Mouse (Mus musculus) intestine, embryonic 16.5 days (tissue): ENCODE measurements at regions not wholly inside any gene's neighbourhood (a gene's known extent, or its start where the extent isn't known, plus 50 kb on each side); places are given as distances from the start of the nearest gene placed in this dataset.

Experiments
- ATAC-seq: fragments of 200-750 bp; cut with Nextera tagmentation; 2 replicates; pipeline ENCODE4 v1.8.0; 2017; ENCODE audit warnings: moderate TSS enrichment, moderate library complexity
- H3K27ac ChIP-seq: fragments of 300-500 bp; sonication (generic); 2 replicates; pipeline ENCODE4 v1.5.1; 2014; ENCODE audit warnings: mild to moderate bottlenecking, low read length
- H3K27me3 ChIP-seq: fragments of 300-500 bp; sonication (generic); replicated peaks from 2 replicates; pipeline ENCODE4 v1.6.1; 2014; ENCODE audit warnings: low read length, control low read depth, mixed read lengths; ENCODE audit not compliant: control insufficient read depth, insufficient read depth
- H3K36me3 ChIP-seq: fragments of 300-500 bp; sonication (generic); 2 replicates; pipeline ENCODE4 v1.6.1; 2014; ENCODE audit warnings: low read length, control low read depth; ENCODE audit not compliant: control insufficient read depth, insufficient read depth
- H3K4me1 ChIP-seq: fragments of 300-500 bp; sonication (generic); 2 replicates; pipeline ENCODE4 v1.6.1; 2014; ENCODE audit warnings: low read length, control low read depth, mixed read lengths; ENCODE audit not compliant: control insufficient read depth, insufficient read depth
- H3K4me2 ChIP-seq: fragments of 300-500 bp; sonication (generic); 2 replicates; pipeline ENCODE4 v1.6.1; 2014; ENCODE audit warnings: low read depth, low read length, control low read depth
- H3K4me3 ChIP-seq: fragments of 300-500 bp; sonication (generic); 2 replicates; pipeline ENCODE4 v1.5.1; 2014; ENCODE audit warnings: mild to moderate bottlenecking, low read length
- H3K9ac ChIP-seq: fragments of 300-500 bp; sonication (generic); 2 replicates; pipeline ENCODE4 v1.6.1; 2014; ENCODE audit warnings: low read depth, low read length
- H3K9me3 ChIP-seq: fragments of 300-500 bp; sonication (generic); 2 replicates; pipeline ENCODE4 v1.6.1; 2016; ENCODE audit warnings: low read length, control low read depth; ENCODE audit not compliant: control insufficient read depth
- WGBS: fragments of 180-500 bp; shearing (Covaris S2); extraction: QIAGEN DNeasy Blood & Tissue Kit; methylation state at CpG from one replicate; pipeline ENCODE4 v1.1.7; 2014; 5-methylcytosine and 5-hydroxymethylcytosine counted together

GRCm38 (mm10) chr3:120217710-120218109, 433.4 kb upstream of the Ptbp2 start:
- no peaks in the 10 kb centered on the region for H3K36me3 ChIP-seq
- 61% methylated on average over 3 of the region's 3 CpGs for WGBS
- no peak overlapping the region for H3K27ac ChIP-seq
- no peak overlapping the region for H3K9ac ChIP-seq
- H3K4me3 ChIP-seq = no peak overlapping the region
- H3K9me3 ChIP-seq = no peaks in the 10 kb centered on the region
- no peaks in the 10 kb centered on the region for H3K27me3 ChIP-seq
- no peak for ATAC-seq
- H3K4me1 ChIP-seq = no peaks in the 10 kb centered on the region
- no peak overlapping the region for H3K4me2 ChIP-seq

GRCm38 (mm10) chr3:120214616-120215250, 430.5 kb upstream of the Ptbp2 start:
- WGBS = 73% methylated on average over 12 of the region's 12 CpGs
- no peaks in the 10 kb centered on the region for H3K4me1 ChIP-seq
- H3K27me3 ChIP-seq = no peaks in the 10 kb centered on the region
- no peaks in the 10 kb centered on the region for H3K36me3 ChIP-seq
- no peak overlapping the region for H3K4me3 ChIP-seq
- no peak overlapping the region for H3K9ac ChIP-seq
- no peak for ATAC-seq
- H3K9me3 ChIP-seq = no peaks in the 10 kb centered on the region
- no peak overlapping the region for H3K4me2 ChIP-seq
- H3K27ac ChIP-seq = no peak overlapping the region

GRCm38 (mm10) chr3:120199403-120199802, 415.1 kb upstream of the Ptbp2 start:
- no peak overlapping the region for H3K4me3 ChIP-seq
- no peaks in the 10 kb centered on the region for H3K36me3 ChIP-seq
- ATAC-seq = no peak
- H3K27me3 ChIP-seq = no peaks in the 10 kb centered on the region
- H3K9ac ChIP-seq = no peak overlapping the region
- no peaks in the 10 kb centered on the region for H3K4me1 ChIP-seq
- WGBS = 93% methylated on average over 2 of the region's 2 CpGs
- H3K4me2 ChIP-seq = no peak overlapping the region
- H3K9me3 ChIP-seq = no peaks in the 10 kb centered on the region
- H3K27ac ChIP-seq = no peak overlapping the region

- no peaks in the 10 kb centered on the region for H3K27me3 ChIP-seq
- ATAC-seq = peak; percentile 62
- no peak overlapping the region for H3K4me3 ChIP-seq
- no peak overlapping the region for H3K27ac ChIP-seq
- no peaks in the 10 kb centered on the region for H3K4me1 ChIP-seq
- 55% methylated on average over 3 of the region's 3 CpGs for WGBS
- H3K36me3 ChIP-seq = no peaks in the 10 kb centered on the region
- H3K9ac ChIP-seq = no peak overlapping the region
- no peaks in the 10 kb centered on the region for H3K9me3 ChIP-seq
- H3K4me2 ChIP-seq = no peak overlapping the region
Measured at GRCm38 (mm10) chr3:120194501-120194900, 410.2 kb upstream of the Ptbp2 start.

- Histone ChIP-seq H3K27ac (no peak overlapping the region), H3K9me3 (no peaks in the 10 kb centered on the region), H3K27me3 (no peaks in the 10 kb centered on the region), H3K9ac (no peak overlapping the region), H3K36me3 (no peaks in the 10 kb centered on the region), H3K4me3 (no peak overlapping the region), H3K4me2 (no peak overlapping the region), H3K4me1 (no peaks in the 10 kb centered on the region)
- 41% methylated on average over 15 of the region's 15 CpGs for WGBS
- ATAC-seq = 0 out of 2 replicates have a peak, but pooled peaks have one; percentile 26
Measured at GRCm38 (mm10) chr3:120192439-120193326, 408.4 kb upstream of the Ptbp2 start.

GRCm38 (mm10) chr3:120189606-120190005, 405.3 kb upstream of the Ptbp2 start:
- Histone ChIP-seq H3K27me3 (no peaks in the 10 kb centered on the region), H3K27ac (no peak overlapping the region), H3K9ac (no peak overlapping the region), H3K36me3 (no peaks in the 10 kb centered on the region), H3K4me1 (no peaks in the 10 kb centered on the region), H3K4me2 (no peak overlapping the region), H3K4me3 (no peak overlapping the region), H3K9me3 (no peaks in the 10 kb centered on the region)
- ATAC-seq = no peak
- 96% methylated on average over 1 of the region's 1 CpGs for WGBS

- no peak overlapping the region for H3K4me2 ChIP-seq
- H3K9me3 ChIP-seq = no peaks in the 10 kb centered on the region
- H3K36me3 ChIP-seq = no peaks in the 10 kb centered on the region
- no peaks in the 10 kb centered on the region for H3K27me3 ChIP-seq
- no peaks in the 10 kb centered on the region for H3K4me1 ChIP-seq
- H3K9ac ChIP-seq = no peak overlapping the region
- H3K27ac ChIP-seq = no peak overlapping the region
- no peak overlapping the region for H3K4me3 ChIP-seq
- 74% methylated on average over 5 of the region's 5 CpGs for WGBS
- ATAC-seq = no peak
Measured at GRCm38 (mm10) chr3:120180931-120181610, 396.8 kb upstream of the Ptbp2 start.

- Histone ChIP-seq H3K27me3 (no peaks in the 10 kb centered on the region), H3K9ac (no peak overlapping the region), H3K4me3 (no peak overlapping the region), H3K36me3 (no peaks in the 10 kb centered on the region), H3K4me1 (no peaks in the 10 kb centered on the region), H3K9me3 (no peaks in the 10 kb centered on the region), H3K4me2 (no peak overlapping the region), H3K27ac (no peak overlapping the region)
- ATAC-seq = no peak
- 34% methylated on average over 2 of the region's 2 CpGs for WGBS
Measured at GRCm38 (mm10) chr3:120175632-120176031, 391.4 kb upstream of the Ptbp2 start.
